Mouse (Mus musculus) cerebellum, postnatal 10 days (tissue): ENCODE data around the gene Pno1.

Source experiments
- DNase-seq, 2 experiments: peaks; one replicate each; pipeline ENCODE4 v3.0.0; 2021; ENCODE audit warnings: mixed read lengths in 2 of 2

Pno1 gene

DNA sequence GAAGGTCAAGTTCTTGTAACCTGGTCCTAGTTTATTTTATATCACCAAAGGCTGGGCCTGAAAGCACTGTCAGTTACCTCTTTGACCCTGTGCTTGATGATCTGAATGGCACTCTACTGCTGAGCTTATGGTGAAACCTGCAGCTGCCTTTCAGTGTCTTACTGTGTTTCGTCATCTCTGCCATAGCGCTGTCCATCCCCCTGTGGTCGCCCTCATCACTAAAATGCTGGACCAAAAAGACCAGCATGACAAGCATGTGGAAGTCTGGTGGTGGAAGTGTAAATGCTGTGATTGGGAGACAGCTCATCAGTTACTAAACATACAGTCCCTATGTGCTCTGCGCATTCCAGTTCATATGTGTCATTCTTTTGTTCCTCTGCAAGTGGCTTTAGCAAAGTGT, 39.1 kb downstream of the Pno1 start:
- no peak for DNase-seq

DNA sequence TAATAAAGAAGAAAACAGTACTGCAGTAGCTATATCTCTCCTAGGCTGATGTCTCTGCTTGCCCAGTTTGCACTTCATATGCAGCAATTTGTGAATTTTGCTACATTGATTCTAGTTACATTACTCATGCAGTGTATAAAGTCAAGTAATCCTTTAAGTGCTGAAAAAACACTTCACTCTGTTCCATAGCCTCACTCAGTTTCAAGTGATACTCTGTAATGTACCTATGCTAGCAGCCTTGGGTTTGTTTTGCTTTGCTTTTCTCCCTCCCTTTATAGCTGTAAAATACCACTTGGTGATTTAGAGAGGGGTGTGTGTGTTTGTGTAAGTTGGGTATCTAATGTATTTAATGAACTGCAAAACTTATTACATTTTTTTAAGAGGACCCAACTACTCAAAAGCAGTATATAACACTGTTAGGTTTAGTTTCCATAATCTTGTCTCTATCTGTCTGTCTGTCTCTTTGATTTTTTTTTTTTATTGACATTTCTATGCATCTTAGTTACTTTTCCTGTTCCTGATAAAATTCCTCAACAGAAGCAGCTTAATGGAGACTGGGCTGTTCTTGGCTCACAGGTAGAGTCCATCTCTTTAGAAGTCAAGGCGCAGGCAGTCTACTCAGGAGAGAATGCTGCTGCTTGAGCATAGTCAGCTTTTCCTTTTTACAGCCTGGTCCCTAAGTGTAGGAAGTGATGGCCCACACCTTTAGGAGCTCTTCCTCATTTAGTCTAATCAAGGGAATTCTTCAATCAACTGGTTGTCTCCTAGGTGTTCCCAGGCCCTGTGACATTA, 40.2 kb downstream of the Pno1 start:
- no peak for DNase-seq

GRCm38 (mm10) chr11:17169262-17169661, 42.1 kb downstream of the Pno1 start:
- DNase-seq, result no peak

GRCm38 (mm10) chr11:17166627-17167026, 44.7 kb downstream of the Pno1 start:
- no peak for DNase-seq

- DNase-seq, result no peak
These were observed 47.4 kb downstream of the Pno1 start for GRCm38 (mm10) chr11:17163956-17164355.

DNA sequence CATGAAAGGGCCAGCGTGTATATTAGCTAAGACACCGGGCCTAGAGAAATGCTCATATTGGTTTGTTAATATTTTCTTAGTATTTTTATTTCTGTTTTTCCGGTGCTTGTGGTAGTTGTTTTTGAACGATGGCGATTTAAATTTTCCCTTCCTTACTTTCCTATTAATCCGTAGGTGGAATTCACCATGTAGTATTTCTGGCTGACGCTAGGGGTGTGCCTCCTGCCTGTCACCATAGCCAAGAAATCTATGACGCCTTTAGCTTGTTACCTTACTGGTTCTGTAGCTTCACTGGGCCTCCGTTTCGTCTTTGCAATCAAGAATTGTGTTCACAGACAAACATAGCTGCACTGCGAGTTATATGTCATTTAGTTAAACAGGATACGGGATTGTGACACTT, 51.1 kb downstream of the Pno1 start:
- peak; percentile 75 to 80 for DNase-seq

DNA sequence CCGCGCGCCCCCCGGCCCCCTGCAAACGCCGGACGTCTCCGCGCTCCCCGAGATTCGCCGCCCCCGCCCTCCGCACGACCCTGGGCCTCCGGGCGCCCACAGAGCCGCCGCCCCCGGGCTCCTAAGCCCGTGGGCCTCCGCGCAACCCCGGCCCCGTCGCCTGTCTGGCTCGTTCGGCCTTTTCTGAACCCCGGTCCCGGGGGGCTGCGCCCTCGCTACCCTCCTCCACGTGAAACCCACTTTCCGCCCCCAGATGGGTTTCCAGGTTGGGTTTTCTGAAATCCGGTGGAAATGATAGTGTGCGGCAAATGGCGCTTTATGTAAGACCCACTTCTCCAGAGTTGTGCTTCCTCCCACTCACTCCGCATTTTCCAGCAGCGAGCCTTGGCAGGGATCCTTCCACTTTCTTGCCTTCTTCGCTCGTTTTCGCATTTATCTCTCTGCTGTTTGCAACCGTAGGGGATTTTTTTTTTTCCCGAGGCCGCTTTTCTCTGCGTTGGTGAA, 51.6 kb downstream of the Pno1 start:
- DNase-seq, result peak; percentile 64 to 67

GRCm38 (mm10) chr11:17158858-17159737, 52.3 kb downstream of the Pno1 start, which contains the start of gene Ppp3r1:
Ppp3r1 (plus strand) TSS chr11:17159263.
- DNase-seq, result peak; percentile 99
